Mouse (Mus musculus): Measurements from ENCODE around the gene Kcp.

DNA sequence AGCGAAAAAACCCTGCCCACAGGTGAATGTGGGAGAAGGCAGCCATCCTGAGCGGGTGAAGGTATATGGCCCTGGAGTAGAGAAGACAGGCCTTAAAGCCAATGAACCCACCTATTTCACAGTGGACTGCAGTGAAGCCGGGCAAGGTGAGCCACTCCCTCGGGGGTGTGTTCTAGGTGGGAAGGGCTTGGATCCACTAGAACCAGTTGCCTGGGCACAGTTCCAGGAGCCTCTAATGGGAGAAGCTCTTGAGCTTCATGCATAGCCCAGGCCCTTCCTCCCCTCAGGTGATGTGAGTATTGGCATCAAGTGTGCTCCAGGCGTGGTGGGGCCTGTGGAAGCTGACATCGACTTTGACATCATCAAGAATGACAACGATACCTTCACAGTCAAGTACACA, 62.4 kb downstream of the Kcp start:
- TF ChIP-seq EP300 (IDR thresholded peaks at IDR 0.05; ENCODE audit: low read depth) (no peak), CTCF (IDR thresholded peaks at IDR 0.05; ENCODE audit: low read depth) (no peak)
